Mouse (Mus musculus): Measurements from ENCODE around the gene Arf4.

GRCm38 (mm10) chr14:26637025-26637850 lies 636 bp upstream of the Arf4 start:
- TF ChIP-seq CTCF (IDR thresholded peaks at IDR 0.05; ENCODE audit: extremely low read depth, insufficient read depth, low read length) = no peak
- TF ChIP-seq POLR2A (IDR thresholded peaks at IDR 0.05; ENCODE audit: extremely low read depth, insufficient read depth, low read length) = no peak
